Mouse (Mus musculus): ENCODE data around the gene Pax3.

- TF ChIP-seq CTCF (IDR thresholded peaks at IDR 0.05; ENCODE audit: low read depth) (no peak), EP300 (IDR thresholded peaks at IDR 0.05; ENCODE audit: low read depth) (no peak)
Observed at GRCm38 (mm10) chr1:78195145-78195544, 1.8 kb downstream of the Pax3 start.
